Mouse (Mus musculus) midbrain, embryonic 16.5 days (tissue): ENCODE data around the gene Susd4. TPM values are rescaled to one million over a fixed set of nuclear protein-coding genes. Genes with fewer than 3 reads are reported as not detected.

Experiments used
- ATAC-seq: fragments of 200-750 bp; cut with Nextera tagmentation; 2 replicates; pipeline ENCODE4 v1.8.0; 2017; ENCODE audit warnings: moderate TSS enrichment
- H3K27ac ChIP-seq: fragments of 300-500 bp; sonication (generic); 2 replicates; pipeline ENCODE4 v1.5.1; 2014; ENCODE audit warnings: mild to moderate bottlenecking, low read length, mixed read lengths
- H3K27me3 ChIP-seq: fragments of 300-500 bp; sonication (generic); 2 replicates; pipeline ENCODE4 v1.6.1; 2014; ENCODE audit warnings: low read depth, low read length, mixed read lengths; ENCODE audit not compliant: control insufficient read depth, insufficient read depth
- H3K36me3 ChIP-seq: fragments of 300-500 bp; sonication (generic); 2 replicates; pipeline ENCODE4 v1.6.1; 2014; ENCODE audit warnings: mild to moderate bottlenecking, low read length, moderate library complexity, mixed read lengths; ENCODE audit not compliant: control insufficient read depth, insufficient read depth
- H3K4me1 ChIP-seq: fragments of 300-500 bp; sonication (generic); 2 replicates; pipeline ENCODE4 v1.6.1; 2014; ENCODE audit warnings: mild to moderate bottlenecking, low read length, mixed read lengths; ENCODE audit not compliant: control insufficient read depth, insufficient read depth
- H3K4me2 ChIP-seq: fragments of 300-500 bp; sonication (generic); 2 replicates; pipeline ENCODE4 v1.6.1; 2014; ENCODE audit warnings: mild to moderate bottlenecking, low read length, mixed read lengths
- H3K4me3 ChIP-seq: fragments of 300-500 bp; sonication (generic); 2 replicates; pipeline ENCODE4 v1.5.1; 2014; ENCODE audit warnings: low read depth, mild to moderate bottlenecking, low read length, moderate library complexity, mixed read lengths
- H3K9ac ChIP-seq: fragments of 300-500 bp; sonication (generic); 2 replicates; pipeline ENCODE4 v1.6.1; 2014; ENCODE audit warnings: low read depth, low read length, mixed read lengths
- H3K9me3 ChIP-seq: fragments of 300-500 bp; sonication (generic); replicated peaks from 2 replicates; pipeline ENCODE4 v1.6.1; 2014; ENCODE audit warnings: mild to moderate bottlenecking, low read length, mixed read lengths; ENCODE audit not compliant: control insufficient read depth, poor library complexity, severe bottlenecking
- WGBS: fragments of 180-500 bp; shearing (Covaris S2); extraction: QIAGEN DNeasy Blood & Tissue Kit; methylation state at CpG from one replicate; pipeline ENCODE4 v1.1.7; 2014; 5-methylcytosine and 5-hydroxymethylcytosine counted together
- polyA plus RNA-seq: library from polyadenylated mRNA; unstranded; fragments of >200 nt; fragmentation: Nextera tagmentation; extraction: Ambion mirVana; gene quantifications from 2 replicates; pipeline ENCODE4 v1.2.1, GENCODE M21; 2015

Susd4 gene
- polyA plus RNA-seq, 1 experiment from 2014 or later, result 89.4 TPM

DNA sequence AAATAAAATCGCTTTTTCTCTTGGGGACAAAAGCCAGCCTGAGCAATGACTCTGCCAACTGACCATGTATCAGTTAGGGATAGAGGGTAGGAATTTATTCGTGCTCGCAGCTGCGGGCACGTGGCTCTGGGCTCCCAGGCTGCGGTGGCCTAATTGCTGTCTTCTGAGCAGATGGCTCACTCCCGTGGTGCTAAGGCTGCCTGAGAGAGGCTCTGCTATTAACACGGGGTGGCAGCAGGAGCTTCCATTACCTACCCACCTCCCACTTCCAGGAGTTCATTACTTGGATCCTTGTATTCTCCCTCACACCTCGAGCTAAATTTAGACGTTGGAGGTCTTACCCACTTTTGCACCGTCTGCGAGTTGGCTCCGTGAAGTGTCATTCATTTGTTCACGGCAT is 33.4 kb downstream of the Susd4 start:
- Histone ChIP-seq H3K9me3 (no peaks in the 10 kb centered on the region), H3K27ac (no peak overlapping the region), H3K4me3 (no peak overlapping the region), H3K27me3 (no peaks in the 10 kb centered on the region), H3K9ac (no peak overlapping the region), H3K4me1 (peaks cover 8% of the 10 kb centered on the region), H3K4me2 (no peak overlapping the region), H3K36me3 (no peaks in the 10 kb centered on the region)
- 42% methylated on average over 14 of the region's 14 CpGs for WGBS
- 0 out of 2 replicates have a peak, but pooled peaks have one; percentile 43 for ATAC-seq

DNA sequence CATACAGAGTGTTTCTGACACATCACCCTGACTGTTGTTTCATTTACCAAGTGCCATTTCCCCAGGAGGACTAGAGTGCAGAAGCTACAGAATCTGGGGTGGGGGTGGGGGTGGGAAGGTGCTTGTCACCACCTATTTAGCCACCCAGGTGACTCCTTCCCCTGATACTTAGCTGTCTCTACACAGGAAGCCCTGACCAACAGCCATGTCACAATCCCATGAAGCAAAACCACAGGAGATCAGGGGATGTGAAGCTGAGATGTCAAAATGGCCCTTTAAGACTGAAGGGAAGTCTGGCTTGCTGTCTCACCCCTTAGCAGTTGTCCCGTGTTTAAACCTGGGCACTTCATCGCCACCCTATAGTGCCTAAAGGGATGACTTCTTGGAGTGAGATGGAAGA is 37.9 kb downstream of the Susd4 start:
- no peaks in the 10 kb centered on the region for H3K9me3 ChIP-seq
- ATAC-seq, result no peak
- no peaks in the 10 kb centered on the region for H3K36me3 ChIP-seq
- no peak overlapping the region for H3K27ac ChIP-seq
- WGBS, result 82% methylated on average over 2 of the region's 2 CpGs
- no peak overlapping the region for H3K9ac ChIP-seq
- no peak overlapping the region for H3K4me2 ChIP-seq
- H3K4me1 ChIP-seq, result peaks cover 3% of the 10 kb centered on the region; the same call in 1 of the 2 replicates
- H3K27me3 ChIP-seq, result no peaks in the 10 kb centered on the region
- no peak overlapping the region for H3K4me3 ChIP-seq

DNA sequence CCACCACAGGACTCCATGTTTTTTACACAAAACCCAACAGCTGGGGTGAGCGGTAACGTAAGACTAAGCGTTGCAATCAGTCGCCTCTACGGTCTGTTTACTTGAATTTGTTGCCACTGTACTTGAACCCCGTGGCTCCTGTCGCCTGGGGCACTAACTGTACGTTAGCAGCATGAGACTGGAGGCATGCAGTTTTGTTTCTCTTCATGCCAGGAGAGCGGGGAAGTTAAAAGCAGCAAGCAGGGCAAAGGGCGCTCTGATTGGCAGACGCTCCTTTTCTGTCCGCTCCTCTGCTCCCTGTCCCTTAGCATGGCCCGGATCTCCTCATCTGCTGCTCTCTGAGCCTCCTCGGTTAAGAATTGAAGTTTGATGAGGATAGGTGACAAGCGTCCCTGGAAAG is 39.2 kb downstream of the Susd4 start:
- no peaks in the 10 kb centered on the region for H3K9me3 ChIP-seq
- ATAC-seq, result no peak
- no peaks in the 10 kb centered on the region; the same call in 1 of the 2 replicates for H3K4me1 ChIP-seq
- no peaks in the 10 kb centered on the region for H3K36me3 ChIP-seq
- no peak overlapping the region for H3K4me2 ChIP-seq
- WGBS, result 69% methylated on average over 15 of the region's 15 CpGs
- no peaks in the 10 kb centered on the region for H3K27me3 ChIP-seq
- H3K27ac ChIP-seq, result no peak overlapping the region
- H3K9ac ChIP-seq, result no peak overlapping the region
- H3K4me3 ChIP-seq, result no peak overlapping the region

DNA sequence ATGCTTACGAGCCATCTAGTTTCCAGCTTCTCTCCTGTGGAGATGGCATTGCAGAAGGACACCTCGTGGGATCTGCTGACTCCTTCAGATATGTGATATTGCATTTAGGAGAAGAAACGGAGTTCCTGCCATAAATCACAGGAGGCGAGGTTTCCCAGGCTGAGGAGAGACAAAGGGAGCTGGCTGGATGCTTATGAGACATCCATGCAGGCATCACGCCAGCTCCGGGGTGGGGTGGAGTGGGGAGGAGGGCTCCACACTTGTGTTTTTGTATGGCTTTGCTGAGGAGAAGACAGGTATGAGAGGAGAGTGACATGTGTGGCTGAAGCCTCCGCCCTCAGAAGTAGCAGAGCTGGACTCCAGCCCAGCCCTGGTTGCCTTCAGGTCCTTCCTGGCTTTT is 50.3 kb downstream of the Susd4 start:
- Histone ChIP-seq H3K27ac (no peak overlapping the region), H3K4me1 (peaks cover 16% of the 10 kb centered on the region), H3K4me2 (no peak overlapping the region), H3K9me3 (no peaks in the 10 kb centered on the region), H3K9ac (no peak overlapping the region), H3K4me3 (no peak overlapping the region), H3K36me3 (no peaks in the 10 kb centered on the region), H3K27me3 (no peaks in the 10 kb centered on the region)
- ATAC-seq, result no peak
- WGBS, result 79% methylated on average over 7 of the region's 7 CpGs

DNA sequence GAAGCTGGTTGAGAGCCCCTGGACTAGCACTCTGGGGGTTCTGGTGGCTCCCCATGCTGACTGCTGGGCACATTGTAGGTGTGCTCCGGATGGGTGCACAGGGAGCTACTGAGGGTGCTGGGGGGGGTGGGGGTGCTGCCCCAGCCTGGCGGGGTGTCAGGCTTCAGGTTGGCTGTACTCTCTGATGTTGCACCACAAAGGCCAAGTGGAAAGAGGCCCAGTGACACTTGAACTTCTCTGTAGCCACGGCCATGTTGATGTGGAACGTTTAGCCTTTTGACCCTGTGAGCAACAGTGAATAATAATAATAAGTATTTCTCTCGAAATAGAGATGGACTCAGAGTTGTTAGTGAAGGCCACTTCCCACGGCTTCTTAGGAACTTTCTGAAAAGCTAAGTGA is 50.9 kb downstream of the Susd4 start:
- H3K4me1 ChIP-seq, result peaks cover 16% of the 10 kb centered on the region
- no peak for ATAC-seq
- no peak overlapping the region for H3K9ac ChIP-seq
- H3K36me3 ChIP-seq, result no peaks in the 10 kb centered on the region
- no peaks in the 10 kb centered on the region for H3K27me3 ChIP-seq
- H3K27ac ChIP-seq, result no peak overlapping the region
- H3K9me3 ChIP-seq, result no peaks in the 10 kb centered on the region
- H3K4me2 ChIP-seq, result no peak overlapping the region
- no peak overlapping the region for H3K4me3 ChIP-seq
- 88% methylated on average over 6 of the region's 6 CpGs for WGBS

DNA sequence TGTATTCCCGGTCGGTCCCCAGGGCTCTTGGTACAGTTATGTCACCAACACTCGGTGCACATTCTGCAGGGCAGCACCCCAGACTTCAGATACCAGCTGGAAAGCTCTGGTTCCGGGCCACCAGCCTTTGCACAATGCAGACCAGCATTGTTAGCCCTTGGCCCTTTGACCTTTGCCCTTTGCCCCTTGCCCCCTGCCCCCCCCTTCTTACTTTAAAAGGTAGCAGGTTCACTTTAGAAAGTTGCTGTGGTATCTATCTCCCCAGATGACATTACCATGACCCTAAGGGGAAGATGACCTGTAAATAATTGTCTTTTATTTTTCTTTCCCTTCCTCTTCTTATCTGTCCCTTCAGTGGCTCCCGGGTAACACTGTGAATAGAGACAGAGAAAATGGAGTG is 53.4 kb downstream of the Susd4 start:
- Histone ChIP-seq H3K27me3 (no peaks in the 10 kb centered on the region), H3K9ac (no peak overlapping the region), H3K4me3 (no peak overlapping the region), H3K27ac (peak overlapping the region; percentile 19; the same call in 1 of the 2 replicates), H3K4me1 (peaks cover 16% of the 10 kb centered on the region), H3K9me3 (no peaks in the 10 kb centered on the region), H3K4me2 (no peak overlapping the region), H3K36me3 (no peaks in the 10 kb centered on the region)
- WGBS, result 51% methylated on average over 5 of the region's 5 CpGs
- no peak for ATAC-seq

DNA sequence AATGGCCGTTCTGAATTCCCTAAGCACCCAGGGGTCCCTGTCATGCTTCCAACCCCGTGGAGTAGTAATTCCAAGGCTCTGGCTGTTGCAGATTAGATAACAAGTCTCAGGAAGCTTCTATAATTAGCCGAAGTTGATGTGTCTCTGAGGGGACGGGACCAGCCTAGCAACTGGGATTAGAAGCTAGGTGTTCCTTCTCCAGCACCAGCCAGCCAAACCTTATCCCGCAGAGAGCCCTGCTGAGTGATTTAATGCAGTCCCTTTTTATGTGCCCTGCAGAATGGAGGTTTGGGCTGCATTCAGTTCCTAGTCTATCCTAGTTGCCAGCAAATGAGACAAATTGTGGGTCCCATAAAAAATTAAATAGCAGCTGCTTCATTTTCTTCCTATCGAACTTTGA is 54.0 kb downstream of the Susd4 start:
- ATAC-seq, result no peak
- no peaks in the 10 kb centered on the region for H3K9me3 ChIP-seq
- H3K4me1 ChIP-seq, result peaks cover 16% of the 10 kb centered on the region
- WGBS, result 14% methylated on average over 6 of the region's 6 CpGs
- no peak overlapping the region for H3K9ac ChIP-seq
- no peaks in the 10 kb centered on the region for H3K27me3 ChIP-seq
- no peak overlapping the region for H3K4me3 ChIP-seq
- H3K27ac ChIP-seq, result peak overlapping the region; percentile 19
- no peak overlapping the region for H3K4me2 ChIP-seq
- H3K36me3 ChIP-seq, result no peaks in the 10 kb centered on the region

DNA sequence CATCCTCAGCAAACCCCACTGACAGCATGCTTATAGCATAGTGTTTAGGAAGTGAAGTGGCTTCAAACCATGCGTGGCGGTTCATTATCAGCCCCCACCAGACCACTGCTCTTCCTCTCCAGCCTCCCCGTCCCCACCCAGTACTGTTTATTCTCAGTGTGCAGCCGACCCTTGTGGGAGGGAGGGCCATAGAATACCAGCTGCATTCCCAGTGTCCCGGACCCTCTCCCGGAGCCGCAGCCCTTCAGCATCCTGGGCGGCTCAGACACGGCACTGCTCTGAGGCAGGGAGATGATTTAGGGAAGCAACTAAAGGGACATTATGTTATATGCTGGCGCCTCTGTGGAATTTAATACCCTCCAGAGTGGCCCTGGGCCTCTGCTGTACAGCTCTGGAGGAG is 55.3 kb downstream of the Susd4 start:
- 38% methylated on average over 10 of the region's 10 CpGs for WGBS

DNA sequence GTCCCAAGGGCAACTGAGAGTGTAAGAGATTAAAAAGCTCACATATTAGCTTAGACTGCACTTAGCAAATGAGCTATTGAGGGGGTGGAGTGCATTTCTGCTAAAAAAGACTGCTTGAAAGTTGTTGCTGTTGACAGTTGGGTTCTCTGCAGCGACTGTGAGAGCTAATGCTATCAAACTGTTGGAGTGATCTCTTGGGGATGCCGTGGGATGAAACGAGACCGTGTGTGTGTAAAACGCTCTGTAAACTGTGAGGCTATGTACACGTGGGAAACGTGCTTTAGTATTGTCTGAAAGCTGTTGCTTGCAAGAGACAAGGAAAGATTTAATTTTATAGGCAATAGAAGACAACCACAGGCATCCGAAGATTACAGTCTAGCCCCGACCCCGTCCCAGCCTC is 59.1 kb downstream of the Susd4 start:
- Histone ChIP-seq H3K9ac (no peak overlapping the region), H3K4me1 (peaks cover 11% of the 10 kb centered on the region), H3K4me3 (no peak overlapping the region), H3K36me3 (no peaks in the 10 kb centered on the region), H3K9me3 (no peaks in the 10 kb centered on the region), H3K27ac (no peak overlapping the region), H3K4me2 (no peak overlapping the region), H3K27me3 (no peaks in the 10 kb centered on the region)
- WGBS, result 78% methylated on average over 10 of the region's 10 CpGs
- no peak for ATAC-seq

More for the DNA sequence above, 55.3 kb downstream of the Susd4 start:
- Histone ChIP-seq H3K4me2 (no peak overlapping the region), H3K4me1 (peaks cover 18% of the 10 kb centered on the region), H3K4me3 (no peak overlapping the region), H3K9me3 (no peaks in the 10 kb centered on the region), H3K36me3 (no peaks in the 10 kb centered on the region), H3K27me3 (no peaks in the 10 kb centered on the region), H3K27ac (no peak overlapping the region), H3K9ac (no peak overlapping the region)
- no peak for ATAC-seq
